Mouse (Mus musculus) CH12.LX (cell line): ENCODE measurements around the gene Gm11084. TPM values are rescaled to one million over a fixed set of nuclear protein-coding genes. Genes with fewer than 3 reads are reported as not detected.
"Not testable (repeated sequence)": the region's sequence is repeated elsewhere in the genome, so short reads cannot be mapped to it uniquely, and the experiment has no call there.

Experiments
- DNase-seq: peaks from one replicate; pipeline ENCODE4 v3.0.0-alpha.2; 2013; ENCODE audit errors: extremely low read depth
- H3K27ac ChIP-seq: 2 replicates; pipeline ENCODE4 v1.5.1; 2012; ENCODE audit warnings: low read depth, mild to moderate bottlenecking, control low read depth, moderate library complexity; ENCODE audit not compliant: insufficient read depth
- H3K27me3 ChIP-seq: replicated peaks from 2 replicates; pipeline ENCODE3; 2012; ENCODE audit warnings: inconsistent platforms
- H3K36me3 ChIP-seq, 2 experiments: replicated peaks in 1 of 2; 2 replicates each; pipeline versions ENCODE3 to v1.6.1; 2012; ENCODE audit warnings: inconsistent platforms in 1 of 2, low read length in 1 of 2, mild to moderate bottlenecking in 1 of 2, mixed read lengths in 1 of 2, moderate library complexity in 1 of 2; ENCODE audit not compliant: control insufficient read depth in 1 of 2, insufficient read depth in 1 of 2
- H3K4me1 ChIP-seq, 2 experiments: 2 replicates each; pipeline ENCODE4 v1.6.1; 2012; ENCODE audit warnings: inconsistent platforms in 1 of 2, moderate library complexity in 1 of 2; ENCODE audit not compliant: insufficient read depth in 2 of 2, control insufficient read depth in 1 of 2
- H3K4me2 ChIP-seq: 2 replicates; pipeline ENCODE4 v1.6.1; 2012; ENCODE audit warnings: low read depth, mild to moderate bottlenecking, control low read depth; ENCODE audit not compliant: poor library complexity, insufficient read depth, severe bottlenecking
- H3K4me3 ChIP-seq, 3 experiments: fragments of 150-350 bp in 1 of 3; sonication (generic) in 1 of 3; replicated peaks in 1 of 3; 2 replicates each; pipeline versions ENCODE3 to v1.5.1; 2011 to 2012; ENCODE audit warnings: low read depth in 2 of 3, low read length in 2 of 3, mild to moderate bottlenecking in 2 of 3, moderate library complexity in 2 of 3, control low read depth in 1 of 3, improper control_type of control experiment in 1 of 3, inconsistent platforms in 1 of 3, mixed read lengths in 1 of 3; ENCODE audit not compliant: poor library complexity in 1 of 3
- H3K79me2 ChIP-seq: replicated peaks from 2 replicates; pipeline ENCODE4 v1.6.1; 2012; ENCODE audit warnings: mild to moderate bottlenecking, moderate library complexity; ENCODE audit not compliant: control insufficient read depth, poor library complexity, insufficient read depth, severe bottlenecking; ENCODE audit errors: extremely low read depth
- H3K9ac ChIP-seq: 2 replicates; pipeline ENCODE4 v1.6.1; 2012; ENCODE audit warnings: low read depth, mild to moderate bottlenecking, control low read depth, moderate library complexity; ENCODE audit not compliant: insufficient read depth
- H3K9me3 ChIP-seq: replicated peaks from 2 replicates; pipeline ENCODE3; 2012; ENCODE audit warnings: low read length, inconsistent platforms, mixed read lengths
- CHD2 ChIP-seq: IDR thresholded peaks from 2 replicates; pipeline ENCODE4 v1.6.1; 2011; ENCODE audit warnings: low read length, improper control_type of control experiment
- ELF1 ChIP-seq: IDR thresholded peaks from 2 replicates; pipeline ENCODE4 v1.6.1; 2014; ENCODE audit warnings: low read depth, mild to moderate bottlenecking, inconsistent platforms, low read length, improper control_type of control experiment
- EP300 ChIP-seq: IDR thresholded peaks from 2 replicates; pipeline ENCODE4 v1.6.1; 2011; ENCODE audit warnings: low read length, improper control_type of control experiment
- ETS1 ChIP-seq: conservative IDR thresholded peaks from 2 replicates; pipeline ENCODE4 v1.6.1; 2012; ENCODE audit warnings: low read depth, mild to moderate bottlenecking, inconsistent platforms, low read length, improper control_type of control experiment, moderate library complexity
- GABPA ChIP-seq: IDR thresholded peaks from 2 replicates; pipeline ENCODE4 v1.6.1; 2012; ENCODE audit warnings: low read depth, low read length, improper control_type of control experiment, inconsistent platforms; ENCODE audit not compliant: insufficient replicate concordance
- JUN ChIP-seq: IDR thresholded peaks from 2 replicates; pipeline ENCODE4 v1.6.1; 2011; ENCODE audit warnings: low read depth, mild to moderate bottlenecking, low read length, improper control_type of control experiment, moderate library complexity; ENCODE audit not compliant: insufficient read depth
- JUND ChIP-seq: conservative IDR thresholded peaks from 2 replicates; pipeline ENCODE4 v1.6.1; 2011; ENCODE audit warnings: low read depth, low read length, improper control_type of control experiment
- KAT2A ChIP-seq: IDR thresholded peaks from 2 replicates; pipeline ENCODE4 v1.6.1; 2012; ENCODE audit warnings: low read length, improper control_type of control experiment, inconsistent platforms; ENCODE audit not compliant: insufficient replicate concordance
- MAFK ChIP-seq: IDR thresholded peaks from 2 replicates; pipeline ENCODE4 v1.6.1; 2011; ENCODE audit warnings: low read length, improper control_type of control experiment; ENCODE audit not compliant: insufficient replicate concordance
- MAZ ChIP-seq: IDR thresholded peaks from 2 replicates; pipeline ENCODE4 v1.6.1; 2012; ENCODE audit warnings: low read depth, mild to moderate bottlenecking, inconsistent platforms, low read length, improper control_type of control experiment, moderate library complexity
- MEF2A ChIP-seq: IDR thresholded peaks from 2 replicates; pipeline ENCODE4 v1.6.1; 2014; ENCODE audit warnings: low read depth, mild to moderate bottlenecking, inconsistent platforms, low read length, improper control_type of control experiment, borderline replicate concordance
- MYC ChIP-seq: IDR thresholded peaks from 2 replicates; pipeline ENCODE4 v1.6.1; 2011; ENCODE audit warnings: low read depth, mild to moderate bottlenecking, improper control_type of control experiment, low read length
- NELFE ChIP-seq: IDR thresholded peaks from 2 replicates; pipeline ENCODE4 v1.6.1; 2011; ENCODE audit warnings: low read depth, low read length, improper control_type of control experiment
- NRF1 ChIP-seq: IDR thresholded peaks from 2 replicates; pipeline ENCODE4 v1.6.1; 2014; ENCODE audit warnings: low read depth, mild to moderate bottlenecking, inconsistent platforms, low read length, improper control_type of control experiment, moderate library complexity
- PAX5 ChIP-seq: IDR thresholded peaks from 2 replicates; pipeline ENCODE4 v1.6.1; 2012; ENCODE audit warnings: low read length, inconsistent platforms, mixed read lengths
- POLR2A ChIP-seq: IDR thresholded peaks from 2 replicates; pipeline ENCODE4 v1.6.1; 2011; ENCODE audit warnings: low read depth, mild to moderate bottlenecking, improper control_type of control experiment, low read length
- RAD21 ChIP-seq: IDR thresholded peaks from 2 replicates; pipeline ENCODE4 v1.6.1; 2011; ENCODE audit warnings: low read depth, mild to moderate bottlenecking, low read length, improper control_type of control experiment, moderate library complexity
- TBP ChIP-seq: conservative IDR thresholded peaks from 2 replicates; pipeline ENCODE4 v1.6.1; 2011; ENCODE audit warnings: low read depth, low read length, improper control_type of control experiment
- ZMIZ1 ChIP-seq: IDR thresholded peaks from 2 replicates; pipeline ENCODE4 v1.6.1; 2012; ENCODE audit warnings: low read depth, mild to moderate bottlenecking, inconsistent platforms, low read length, improper control_type of control experiment
- dilution Hi-C: fragments of 300-500 bp; cut with MboI; formaldehyde crosslinking; loops from 2 replicates; pipeline ENCODE4 v1.14.3; 2020; ENCODE audit warnings: low sequenced_read_pairs; ENCODE audit not compliant: extremely low pct_unique_long_range_greater_than_20kb, extremely low pct_ligation_motif_present
- in situ Hi-C: fragments of 300-500 bp; cut with MboI; formaldehyde crosslinking; loops from 3 replicates; pipeline ENCODE4 v1.14.3; 2019; ENCODE audit warnings: low sequenced_read_pairs, low pct_ligation_motif_present, low pct_unique_long_range_greater_than_20kb, mixed read lengths
- polyA plus RNA-seq: library from polyadenylated mRNA; unstranded; fragments of >175 nt; gene quantifications from 2 replicates; pipeline ENCODE4 v1.2.1, GENCODE M21; 2012; ENCODE audit warnings: low read depth; ENCODE audit not compliant: insufficient read length
- total RNA-seq, 2 experiments: library from RNA; depleted of rRNA; stranded (reverse); fragments of 300-350 nt in 1 of 2; fragments of >200 nt in 1 of 2; gene quantifications; 2 replicates each; pipeline ENCODE4 v1.2.3; 2012 to 2014

Gm11084 gene
- total and polyA plus RNA-seq, 3 experiments, result not detected

GRCm38 (mm10) chr2:73021046-73021445 lies 34.5 kb upstream of the Gm11084 start:
- H3K27ac ChIP-seq, result no peak overlapping the region
- no peaks in the 10 kb centered on the region for H3K79me2 ChIP-seq
- dilution Hi-C loops, result no loop called here
- no peak overlapping the region for H3K9ac ChIP-seq
- no peaks in the 10 kb centered on the region for H3K27me3 ChIP-seq
- no peak overlapping the region for H3K4me3 ChIP-seq
- H3K4me2 ChIP-seq, result no peak overlapping the region
- no peak for TF ChIP-seq ELF1
- TF ChIP-seq KAT2A, result no peak
- TF ChIP-seq MAZ, result no peak
- TF ChIP-seq, all 38 proteins: peak for 0
- in situ Hi-C loops, result no loop called here
- Histone ChIP-seq H3K9me3 (peaks cover 8% of the 10 kb centered on the region), H3K4me1 (peaks cover 0 to 9% of the 10 kb centered on the region in 2 experiments; a peak in 2 of 4 replicates), H3K36me3 (no peaks in the 10 kb centered on the region)
- no peak for DNase-seq

GRCm38 (mm10) chr2:73019371-73020146 lies 33.0 kb upstream of the Gm11084 start:
- Histone ChIP-seq H3K4me1 (peaks cover 0 to 9% of the 10 kb centered on the region in 2 experiments; a peak in 2 of 4 replicates), H3K9me3 (peaks cover 8% of the 10 kb centered on the region), H3K79me2 (no peaks in the 10 kb centered on the region), H3K36me3 (no peaks in the 10 kb centered on the region), H3K4me3 (no peak overlapping the region), H3K4me2 (no peak overlapping the region), H3K9ac (no peak overlapping the region), H3K27ac (no peak overlapping the region), H3K27me3 (no peaks in the 10 kb centered on the region)
- in situ Hi-C loops, result no loop called here
- dilution Hi-C loops, result no loop called here
- no peak for DNase-seq
- TF ChIP-seq ELF1 (no peak), MYC (no peak), JUN (no peak), MAFK (no peak), NRF1 (no peak), EP300 (no peak), ETS1 (no peak), RAD21 (no peak), TBP (no peak), NELFE (no peak), CHD2 (no peak), ZMIZ1 (no peak), GABPA (no peak), MEF2A (no peak), PAX5 (no peak), POLR2A (no peak), JUND (no peak)

- dilution Hi-C loops, H3K4me2 ChIP-seq, H3K27ac ChIP-seq, H3K4me3 ChIP-seq, in situ Hi-C loops, H3K36me3 ChIP-seq, H3K4me1 ChIP-seq, H3K9ac ChIP-seq, DNase-seq, H3K27me3 ChIP-seq, H3K79me2 ChIP-seq: not testable (repeated sequence)
- peaks cover 26% of the 10 kb centered on the region for H3K9me3 ChIP-seq
These were observed 27.5 kb upstream of the Gm11084 start for GRCm38 (mm10) chr2:73014063-73014462.
